22 mouse cellular contexts compared by ENCODE assay signal in the genomic region with DNA sequence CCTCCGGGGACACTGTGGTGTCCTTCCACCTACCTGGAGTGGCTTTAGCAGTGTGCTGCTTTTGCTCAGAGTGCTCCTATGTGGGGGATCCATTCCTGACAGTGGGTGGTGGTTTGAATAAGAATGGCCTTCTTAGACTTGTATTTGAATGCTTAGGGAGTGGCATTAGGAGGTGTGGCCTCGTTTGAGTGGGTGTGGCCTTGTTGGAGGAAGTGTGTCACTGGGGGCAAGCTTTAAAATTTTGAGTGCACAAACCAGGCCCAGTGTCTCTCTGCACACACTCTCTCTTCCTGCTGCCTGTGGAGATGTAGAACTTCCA.
A peak's percentile ranks its signal among the peaks of the same experiment; 100 is the strongest.
DNase-seq lines count a peak whose midpoint lies in the region; ATAC-seq and TF ChIP-seq lines count a peak whose summit lies in the region.
"Had no signal": no experiment of that assay in that cellular context is flagged by ENCODE, and none has a peak within 500 bp of the region (broad histone marks: within the 10 kb centered on the region; RNA-seq: fewer than 3 reads in every experiment).

No protein-coding gene starts in this region.

- H3K4me1 ChIP-seq in heart, embryonic 12.5 days (replicated peaks), result peaks cover 7% of the 10 kb centered on the region
- H3K4me1 ChIP-seq in heart, adult 2 months (ENCODE audit: control insufficient read depth, insufficient read depth, low read length), result no peaks in the 10 kb centered on the region
- peaks cover 3 to 6% of the 10 kb centered on the region in 2 experiments; a peak in 3 of 4 replicates for H3K4me1 ChIP-seq in ES-E14 (ENCODE audit: control insufficient read depth in 2 of 2, insufficient read depth in 2 of 2, low read length in 2 of 2, poor library complexity in 1 of 2)
- H3K4me1 ChIP-seq: embryonic facial prominence, embryonic 13.5 days had no signal

- H3K9ac ChIP-seq in heart, embryonic 12.5 days, result no peak overlapping the region
- H3K9ac ChIP-seq in heart, adult 2 months (ENCODE audit: low read depth, low read length), result no peak overlapping the region
- H3K9ac ChIP-seq in ES-E14 (ENCODE audit: insufficient read depth, low read depth, low read length, poor library complexity, severe bottlenecking), result no peak overlapping the region
- H3K9ac ChIP-seq: embryonic facial prominence, embryonic 13.5 days; forebrain, embryonic 12.5 days; heart, embryonic 15.5 days; hindbrain, embryonic 13.5 days had no signal

- intact Hi-C loops in heart, adult 2 months (cut with DNase I), result no loop called here
- intact Hi-C loops in left cerebral cortex, adult 2 months (cut with DNase I), result no loop called here

- H3K36me3 ChIP-seq in heart, embryonic 12.5 days, result no peaks in the 10 kb centered on the region
- H3K36me3 ChIP-seq in heart, adult 2 months (ENCODE audit: control insufficient read depth, insufficient read depth, low read length), result no peaks in the 10 kb centered on the region
- H3K36me3 ChIP-seq in ES-E14 (ENCODE audit: control insufficient read depth, insufficient read depth, low read length, poor library complexity, severe bottlenecking), result no peaks in the 10 kb centered on the region
- H3K36me3 ChIP-seq: embryonic facial prominence, embryonic 13.5 days; forebrain, embryonic 12.5 days; heart, embryonic 15.5 days; hindbrain, embryonic 13.5 days had no signal

- in situ Hi-C loops in ES-E14 (cut with MboI; ENCODE audit: low sequenced_read_pairs in 2 of 2, unreplicated experiment in 2 of 2), result no loop called here

- no peak for TF ChIP-seq CTCF in heart, adult 2 months (IDR thresholded peaks at IDR 0.05)
- TF ChIP-seq CTCF in left cerebral cortex, adult 2 months (IDR thresholded peaks at IDR 0.05), result no peak

- peak; percentile 45; the same call in 1 of the 2 replicates for ATAC-seq in heart, embryonic 12.5 days (ENCODE audit: insufficient number of reproducible peaks, low FRiP score)
- ATAC-seq: activated CD4-positive, CD25-positive, alpha-beta regulatory T cell, adult 4 months; forebrain, embryonic 16.5 days; hindbrain, postnatal 0 days had no signal

- no peaks in the 10 kb centered on the region for H3K9me3 ChIP-seq in heart, embryonic 12.5 days (replicated peaks)
- no peaks in the 10 kb centered on the region for H3K9me3 ChIP-seq in ES-E14 (ENCODE audit: control insufficient read depth, insufficient read depth, low read depth, low read length)
- H3K9me3 ChIP-seq: embryonic facial prominence, embryonic 13.5 days; forebrain, embryonic 12.5 days; heart, embryonic 15.5 days; hindbrain, embryonic 13.5 days had no signal

- TF ChIP-seq EP300 in heart, adult 2 months (IDR thresholded peaks at IDR 0.05; ENCODE audit: insufficient read depth, low read depth, low read length), result no peak

- H3K4me3 ChIP-seq in heart, embryonic 12.5 days, result no peak overlapping the region
- H3K4me3 ChIP-seq in heart, adult 2 months, result no peak overlapping the region
- H3K4me3 ChIP-seq in ES-E14 (ENCODE audit: insufficient read depth in 1 of 2, low read depth in 1 of 2, low read length in 2 of 2, poor library complexity in 1 of 2, severe bottlenecking in 1 of 2), result 0 out of 4 replicates have a peak overlapping the region, but pooled peaks of 1 of the 2 experiments have one; percentile 6
- H3K4me3 ChIP-seq in left cerebral cortex, adult 2 months, result no peak overlapping the region
- H3K4me3 ChIP-seq: embryonic facial prominence, embryonic 13.5 days; forebrain, embryonic 12.5 days; heart, embryonic 15.5 days; hindbrain, embryonic 13.5 days had no signal

- TF ChIP-seq POLR2A in heart, adult 2 months (IDR thresholded peaks at IDR 0.05; ENCODE audit: insufficient read depth, low read depth, low read length), result no peak

- DNase-seq in heart, adult 2 months, result no peak
- DNase-seq in 3T3-L1 (ENCODE audit: low read depth, low spot score) (peak; percentile 27), ES-E14 (ENCODE audit: low read depth, low spot score) (peak; percentile 86), WW6 (ENCODE audit: low read depth, low spot score) (peak; percentile 50)
- no peak for DNase-seq in left cerebral cortex, adult 2 months (ENCODE audit: extremely low spot score in 1 of 2, low spot score in 2 of 2)
- no peak for DNase-seq in adrenal gland, postnatal 25 days
- no peak for DNase-seq in adrenal gland, adult 2 months
- DNase-seq: cerebellum, adult 11 months; cerebellum, adult 8-10 months; cerebellum, postnatal 25 days; gastrocnemius, postnatal 14 days; heart, postnatal 14 days; kidney, adult 11 months had no signal

- H3K4me2 ChIP-seq in heart, embryonic 12.5 days, result no peak overlapping the region
- H3K4me2 ChIP-seq: embryonic facial prominence, embryonic 13.5 days; forebrain, embryonic 12.5 days; heart, embryonic 15.5 days; hindbrain, embryonic 13.5 days had no signal

- no peaks in the 10 kb centered on the region for H3K79me2 ChIP-seq in heart, adult 2 months (replicated peaks; ENCODE audit: control insufficient read depth, insufficient read depth, low read length)

- no peak overlapping the region for H3K27ac ChIP-seq in heart, embryonic 12.5 days (ENCODE audit: poor library complexity, severe bottlenecking)
- H3K27ac ChIP-seq in heart, adult 2 months, result no peak overlapping the region
- H3K27ac ChIP-seq in ES-E14 (ENCODE audit: insufficient read depth, low read depth, low read length, poor library complexity, severe bottlenecking), result no peak overlapping the region
- H3K27ac ChIP-seq in left cerebral cortex, adult 2 months, result no peak overlapping the region
- H3K27ac ChIP-seq: embryonic facial prominence, embryonic 13.5 days; forebrain, embryonic 12.5 days; heart, embryonic 15.5 days; hindbrain, embryonic 13.5 days; hindbrain, postnatal 0 days had no signal

- no peaks in the 10 kb centered on the region for H3K27me3 ChIP-seq in heart, embryonic 12.5 days (replicated peaks)
- H3K27me3 ChIP-seq in heart, adult 2 months (ENCODE audit: control insufficient read depth, insufficient read depth, low read length), result no peaks in the 10 kb centered on the region
- H3K27me3 ChIP-seq: CH12.LX; embryonic facial prominence, embryonic 13.5 days; forebrain, embryonic 12.5 days; heart, embryonic 15.5 days; hindbrain, embryonic 13.5 days had no signal

- WGBS in heart, embryonic 12.5 days, result 59% methylated on average over 2 of the region's 2 CpGs
- WGBS in heart, adult 2 months, result 60% methylated on average over 2 of the region's 2 CpGs

TF ChIP-seq in ES-E14, 5 proteins besides CTCF, POLR2A, EP300 and RAD21:
- TF ChIP-seq ZC3H11A (IDR thresholded peaks at IDR 0.05; ENCODE audit: borderline replicate concordance, low read depth, low read length) (no peak), MAFK (IDR thresholded peaks at IDR 0.05; ENCODE audit: insufficient read depth, low read depth, low read length) (no peak), HCFC1 (IDR thresholded peaks at IDR 0.05; ENCODE audit: borderline replicate concordance, insufficient read depth, low read length) (no peak), CHD2 (IDR thresholded peaks at IDR 0.05; ENCODE audit: low read depth, low read length) (no peak), ZNF384 (IDR thresholded peaks at IDR 0.05; ENCODE audit: low read depth, low read length) (no peak)

Comparison
In these comparisons a context has a peak if more than half of its experiments do, and no peak if none do; other contexts are left out.
1. DNase-seq: peak in 3T3-L1 (single experiment), ES-E14 (single experiment) and WW6 (single experiment); none in heart, adult 2 months (0 of 2), left cerebral cortex, adult 2 months (0 of 2), adrenal gland, postnatal 25 days (single experiment) and adrenal gland, adult 2 months (single experiment).